Mouse (Mus musculus) liver, postnatal 0 days (tissue): ENCODE data around the gene Esrrg. TPM values are rescaled to one million over a fixed set of nuclear protein-coding genes. Genes with fewer than 3 reads are reported as not detected.

Experiments
- ATAC-seq: fragments of 200-750 bp; cut with Nextera tagmentation; 2 replicates; pipeline ENCODE4 v1.8.0; 2017; ENCODE audit warnings: mild to moderate bottlenecking, moderate library complexity
- DNase-seq: peaks from one replicate; pipeline ENCODE4 v3.0.0-alpha.2; 2016
- H3K27ac ChIP-seq: fragments of 300-500 bp; sonication (generic); 2 replicates; pipeline ENCODE4 v1.5.1; 2014; ENCODE audit warnings: antibody characterized with exemption, moderate library complexity, mild to moderate bottlenecking, low read depth
- H3K27me3 ChIP-seq: fragments of 300-500 bp; sonication (generic); 2 replicates; pipeline ENCODE4 v1.6.1; 2014; ENCODE audit warnings: low read length, control low read depth, mixed read lengths; ENCODE audit not compliant: insufficient read depth
- H3K36me3 ChIP-seq: fragments of 300-500 bp; sonication (generic); replicated peaks from 2 replicates; pipeline ENCODE4 v1.6.1; 2014; ENCODE audit warnings: mild to moderate bottlenecking, control low read depth, low read length, moderate library complexity, mixed read lengths; ENCODE audit not compliant: insufficient read depth
- H3K4me1 ChIP-seq: fragments of 300-500 bp; sonication (generic); 2 replicates; pipeline ENCODE4 v1.6.1; 2014; ENCODE audit warnings: antibody characterized with exemption, mild to moderate bottlenecking, control low read depth; ENCODE audit not compliant: insufficient read depth
- H3K4me2 ChIP-seq: fragments of 300-500 bp; sonication (generic); 2 replicates; pipeline ENCODE4 v1.6.1; 2014; ENCODE audit warnings: low read depth, mild to moderate bottlenecking, low read length, moderate library complexity, mixed read lengths
- H3K4me3 ChIP-seq: fragments of 300-500 bp; sonication (generic); 2 replicates; pipeline ENCODE4 v1.5.1; 2014; ENCODE audit warnings: low read depth, low read length
- H3K9ac ChIP-seq: fragments of 300-500 bp; sonication (generic); replicated peaks from 2 replicates; pipeline ENCODE4 v1.6.1; 2014; ENCODE audit warnings: mild to moderate bottlenecking, moderate library complexity
- H3K9me3 ChIP-seq: fragments of 300-500 bp; sonication (generic); 2 replicates; pipeline ENCODE4 v1.6.1; 2016; ENCODE audit warnings: mild to moderate bottlenecking, control low read depth, low read length, mixed read lengths
- CTCF ChIP-seq: sonication (generic); IDR thresholded peaks from 2 replicates; pipeline ENCODE4 v1.5.1; 2016; ENCODE audit warnings: antibody characterized with exemption, low read depth
- EP300 ChIP-seq: IDR thresholded peaks from 2 replicates; pipeline ENCODE4 v1.6.1; 2016; ENCODE audit warnings: antibody characterized with exemption, low read depth, mild to moderate bottlenecking
- WGBS: fragments of 180-500 bp; shearing (Covaris S2); extraction: QIAGEN DNeasy Blood & Tissue Kit; methylation state at CpG from one replicate; pipeline ENCODE4 v1.1.7; 2014; ENCODE audit not compliant: insufficient replicate concordance; 5-methylcytosine and 5-hydroxymethylcytosine counted together
- polyA plus RNA-seq: library from polyadenylated mRNA; unstranded; fragments of >200 nt; fragmentation: Nextera tagmentation; extraction: Ambion mirVana; gene quantifications from 2 replicates; pipeline ENCODE4 v1.2.1, GENCODE M21; 2015

Esrrg gene
- polyA plus RNA-seq, 1 experiment from 2014 or later = 0.11 TPM

- H3K27me3 ChIP-seq = no peaks in the 10 kb centered on the region
- no peak for DNase-seq
- H3K36me3 ChIP-seq = no peaks in the 10 kb centered on the region
- no peak overlapping the region for H3K4me2 ChIP-seq
- H3K9me3 ChIP-seq = no peaks in the 10 kb centered on the region
- no peak overlapping the region for H3K27ac ChIP-seq
- TF ChIP-seq CTCF (no peak), EP300 (no peak)
- H3K4me3 ChIP-seq = no peak overlapping the region
- no peak for ATAC-seq
- peaks cover 2% of the 10 kb centered on the region; the same call in 1 of the 2 replicates for H3K4me1 ChIP-seq
- H3K9ac ChIP-seq = no peak overlapping the region
- 52% methylated on average over 1 of the region's 1 CpGs for WGBS
These were observed 286.9 kb downstream of the Esrrg start for GRCm38 (mm10) chr1:187895459-187895858.

DNA sequence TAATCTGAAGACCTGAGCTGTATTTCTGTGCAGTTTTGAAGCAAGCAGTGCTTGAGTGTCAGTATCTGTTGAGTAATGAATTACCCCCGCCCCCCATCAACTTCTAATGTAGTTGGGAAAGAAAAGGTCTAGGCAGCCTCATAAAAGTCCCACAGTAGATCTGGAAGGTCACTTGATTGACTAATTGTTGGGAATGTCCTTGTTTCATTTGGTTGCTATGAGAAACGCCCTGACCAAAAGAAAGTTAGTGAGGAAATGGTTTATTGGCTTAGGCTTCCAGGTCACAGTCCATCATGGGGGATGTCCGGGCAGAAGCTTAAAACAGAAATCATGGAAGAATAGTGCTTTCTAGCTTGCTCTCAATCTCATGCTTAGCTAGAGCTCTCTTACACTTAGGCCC, 287.7 kb downstream of the Esrrg start:
- no peaks in the 10 kb centered on the region for H3K36me3 ChIP-seq
- H3K9me3 ChIP-seq = no peaks in the 10 kb centered on the region
- ATAC-seq = peak; percentile 23; the same call in 1 of the 2 replicates
- WGBS = 50% methylated on average over 3 of the region's 3 CpGs
- no peaks in the 10 kb centered on the region for H3K27me3 ChIP-seq
- DNase-seq = no peak
- no peak overlapping the region for H3K4me3 ChIP-seq
- H3K4me2 ChIP-seq = no peak overlapping the region
- H3K4me1 ChIP-seq = peaks cover 2% of the 10 kb centered on the region; the same call in 1 of the 2 replicates
- no peak overlapping the region for H3K27ac ChIP-seq
- TF ChIP-seq CTCF = no peak
- TF ChIP-seq EP300 = no peak
- no peak overlapping the region for H3K9ac ChIP-seq

GRCm38 (mm10) chr1:187896910-187897309, 288.3 kb downstream of the Esrrg start:
- peaks cover 2% of the 10 kb centered on the region; the same call in 1 of the 2 replicates for H3K4me1 ChIP-seq
- ATAC-seq = no peak
- 73% methylated on average over 7 of the region's 7 CpGs for WGBS
- H3K9me3 ChIP-seq = no peaks in the 10 kb centered on the region
- no peaks in the 10 kb centered on the region for H3K27me3 ChIP-seq
- TF ChIP-seq EP300 = no peak
- no peak for DNase-seq
- no peak overlapping the region for H3K4me2 ChIP-seq
- no peak overlapping the region for H3K4me3 ChIP-seq
- no peak overlapping the region for H3K27ac ChIP-seq
- no peak overlapping the region for H3K9ac ChIP-seq
- H3K36me3 ChIP-seq = no peaks in the 10 kb centered on the region

GRCm38 (mm10) chr1:187899541-187899940, 290.9 kb downstream of the Esrrg start:
- Histone ChIP-seq H3K9me3 (no peaks in the 10 kb centered on the region), H3K4me3 (no peak overlapping the region), H3K4me2 (no peak overlapping the region), H3K27me3 (no peaks in the 10 kb centered on the region), H3K36me3 (no peaks in the 10 kb centered on the region), H3K9ac (no peak overlapping the region), H3K4me1 (peaks cover 2% of the 10 kb centered on the region; the same call in 1 of the 2 replicates), H3K27ac (no peak overlapping the region)
- ATAC-seq (no peak), DNase-seq (no peak)
- TF ChIP-seq EP300 (no peak), CTCF (no peak)
- 53% methylated on average over 4 of the region's 4 CpGs for WGBS

GRCm38 (mm10) chr1:187900756-187901155, 292.2 kb downstream of the Esrrg start:
- Histone ChIP-seq H3K4me1 (peaks cover 2% of the 10 kb centered on the region; the same call in 1 of the 2 replicates), H3K9me3 (no peaks in the 10 kb centered on the region), H3K36me3 (no peaks in the 10 kb centered on the region), H3K4me2 (no peak overlapping the region), H3K27me3 (no peaks in the 10 kb centered on the region), H3K4me3 (no peak overlapping the region), H3K9ac (no peak overlapping the region), H3K27ac (no peak overlapping the region)
- ATAC-seq (no peak), DNase-seq (no peak)
- WGBS = 54% methylated on average over 6 of the region's 6 CpGs
- TF ChIP-seq EP300 = no peak
- TF ChIP-seq CTCF = no peak

DNA sequence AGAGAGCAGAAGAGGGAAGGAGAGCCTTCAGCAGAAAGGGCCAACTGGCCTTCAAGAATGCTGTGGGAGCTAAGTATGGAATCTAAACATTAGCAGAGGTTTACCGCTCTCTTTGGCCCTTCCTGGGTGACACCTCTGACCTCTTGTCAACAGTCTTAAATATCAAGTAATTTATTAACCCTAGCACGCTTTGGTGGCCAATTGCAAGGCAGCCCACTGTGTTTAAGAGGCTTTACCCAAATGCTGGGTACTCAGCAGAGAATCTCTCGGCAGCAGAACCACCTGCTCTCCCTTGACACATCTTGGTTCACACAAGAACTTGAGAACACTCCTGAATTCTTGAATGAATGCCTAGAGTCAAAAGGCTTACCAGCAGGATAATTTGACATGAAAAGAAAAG, 293.6 kb downstream of the Esrrg start:
- no peak for DNase-seq
- Histone ChIP-seq H3K27ac (no peak overlapping the region), H3K9ac (no peak overlapping the region), H3K4me3 (no peak overlapping the region), H3K27me3 (no peaks in the 10 kb centered on the region), H3K9me3 (no peaks in the 10 kb centered on the region), H3K4me1 (peaks cover 2% of the 10 kb centered on the region; the same call in 1 of the 2 replicates), H3K4me2 (no peak overlapping the region), H3K36me3 (no peaks in the 10 kb centered on the region)
- WGBS = 48% methylated on average over 3 of the region's 3 CpGs
- no peak for TF ChIP-seq EP300
- no peak for TF ChIP-seq CTCF
- no peak for ATAC-seq

DNA sequence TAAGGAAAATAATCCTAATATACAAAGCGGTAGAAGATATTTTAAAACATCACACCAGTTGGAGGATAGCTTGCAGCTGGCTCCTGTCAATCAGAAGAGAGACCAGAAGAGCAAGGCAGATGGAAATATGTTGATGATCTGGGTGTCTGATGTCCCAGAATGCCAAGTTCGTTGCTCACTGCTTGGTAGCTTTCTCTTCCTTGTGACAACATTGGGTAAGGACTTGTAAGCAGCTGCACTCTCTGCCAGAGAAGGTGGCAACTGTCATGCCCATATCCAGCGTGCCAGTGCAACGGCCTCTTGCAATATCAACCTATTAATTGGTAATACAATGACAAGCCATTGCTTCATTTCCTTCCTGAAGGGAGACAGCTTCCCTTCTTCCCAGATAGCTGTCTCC, 296.1 kb downstream of the Esrrg start:
- H3K36me3 ChIP-seq = no peaks in the 10 kb centered on the region

More for the DNA sequence above, 296.1 kb downstream of the Esrrg start:
- no peak overlapping the region for H3K27ac ChIP-seq
- DNase-seq (no peak), ATAC-seq (no peak)
- no peak for TF ChIP-seq CTCF
- no peak for TF ChIP-seq EP300
- no peak overlapping the region for H3K4me2 ChIP-seq
- H3K9me3 ChIP-seq = no peaks in the 10 kb centered on the region
- WGBS = 51% methylated on average over 4 of the region's 4 CpGs
- peaks cover 2% of the 10 kb centered on the region; the same call in 1 of the 2 replicates for H3K4me1 ChIP-seq
- H3K4me3 ChIP-seq = no peak overlapping the region
- no peaks in the 10 kb centered on the region for H3K27me3 ChIP-seq
- H3K9ac ChIP-seq = no peak overlapping the region
